Mouse (Mus musculus) cerebellum, postnatal 25 days (tissue): ENCODE results near the gene Fbf1.

ENCODE experiments used
- DNase-seq, 2 experiments: peaks; one replicate each; pipeline ENCODE4 v3.0.0; 2021; ENCODE audit warnings: mixed read lengths in 2 of 2

Fbf1 gene

DNA sequence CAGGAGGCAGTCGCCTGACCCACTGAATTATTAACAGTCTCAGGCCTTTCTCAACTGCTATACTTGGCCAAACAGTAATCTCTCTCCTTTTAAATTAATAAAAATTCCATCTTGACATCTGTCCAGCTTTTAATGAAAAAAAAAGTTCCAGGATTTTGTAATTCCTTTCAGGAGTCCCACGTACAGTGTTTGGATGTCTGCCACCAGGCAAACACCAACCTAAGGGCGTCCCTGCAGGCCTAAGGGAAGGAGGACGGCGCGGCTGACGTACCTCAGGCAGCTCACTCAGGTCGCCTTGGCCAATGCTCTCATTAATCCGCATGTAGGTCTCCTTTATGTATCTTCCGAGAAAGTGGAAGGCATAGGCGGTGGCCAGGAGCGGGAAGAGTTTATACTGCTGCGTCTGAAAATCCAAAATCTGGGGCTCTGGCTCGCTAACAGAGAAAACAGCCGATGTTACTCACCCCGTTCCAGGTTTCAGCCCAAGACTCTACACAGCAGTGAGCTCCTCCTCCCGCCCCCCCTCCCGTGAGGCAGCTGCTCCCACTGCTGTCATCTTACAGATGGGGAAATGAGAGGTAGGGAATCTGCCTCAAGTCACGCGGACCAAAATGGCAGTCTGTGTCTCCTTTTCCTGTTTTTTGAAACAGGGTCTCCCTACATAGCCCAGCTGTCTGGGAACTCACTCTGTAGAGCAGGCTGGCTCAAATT is 10.6 kb upstream of the Fbf1 start:
- DNase-seq, result no peak

DNA sequence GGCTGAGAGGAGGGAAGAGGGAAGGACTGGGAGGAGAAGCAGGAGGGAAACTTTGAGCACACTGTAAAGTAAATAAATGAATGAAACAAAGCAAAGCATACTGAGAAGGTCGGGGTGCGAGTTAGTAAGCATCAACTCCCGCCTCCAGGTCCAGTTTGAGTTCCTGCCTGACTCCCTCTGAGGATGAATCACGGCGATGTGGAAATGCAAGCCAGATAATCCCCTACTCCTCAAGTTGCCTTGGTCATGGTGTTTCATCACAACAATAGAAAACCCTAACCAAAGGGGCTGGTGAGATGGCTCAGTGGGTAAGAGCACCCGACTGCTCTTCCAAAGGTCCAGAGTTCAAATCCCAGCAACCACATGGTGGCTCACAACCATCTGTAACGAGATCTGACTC is 8.0 kb upstream of the Fbf1 start:
- no peak for DNase-seq

- no peak for DNase-seq
Observed at GRCm38 (mm10) chr11:116174775-116175448, 6.9 kb upstream of the Fbf1 start.

DNA sequence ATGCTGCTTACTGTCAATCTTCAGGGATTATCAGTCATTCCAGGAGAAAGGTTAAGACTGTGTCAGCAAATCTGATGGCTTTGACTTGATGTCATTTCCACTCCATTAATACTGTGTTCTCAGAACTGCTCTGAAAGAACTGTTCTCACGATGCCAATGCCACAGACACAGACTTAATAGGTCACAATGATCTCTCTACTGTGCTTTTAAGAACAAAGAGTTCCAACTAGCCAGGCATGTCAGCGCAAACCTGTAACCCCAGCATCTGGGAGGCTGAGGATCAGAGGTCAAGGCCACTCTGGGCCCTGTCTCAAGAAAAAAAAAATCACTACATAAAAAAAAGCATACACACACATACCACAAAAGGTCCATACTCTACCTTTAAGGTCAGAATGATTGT is 4.0 kb upstream of the Fbf1 start:
- no peak for DNase-seq

- no peak for DNase-seq
Observed at GRCm38 (mm10) chr11:116170003-116170800, 2.2 kb upstream of the Fbf1 start.

GRCm38 (mm10) chr11:116169214-116169613 is 1.2 kb upstream of the Fbf1 start:
- DNase-seq, result no peak

DNA sequence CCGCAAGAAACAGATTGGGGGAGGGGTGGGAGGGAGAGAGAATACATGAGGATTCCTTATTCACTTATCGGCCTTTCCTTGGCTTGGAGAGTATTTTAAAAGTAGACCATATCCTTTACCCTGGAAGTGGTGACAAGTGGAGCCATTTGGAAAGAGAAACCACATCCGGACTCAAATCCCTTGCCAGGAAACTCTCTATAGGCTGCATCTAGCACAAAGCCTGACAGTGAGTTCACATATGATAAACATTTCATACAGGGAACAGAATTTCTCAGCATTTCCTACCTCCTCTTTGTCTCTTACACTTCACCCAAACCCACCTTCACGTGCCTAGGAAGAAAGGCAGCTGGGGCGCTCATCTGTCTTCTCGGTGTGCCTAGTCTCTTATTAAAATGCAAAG is 734 bp downstream of the Fbf1 start:
- no peak for DNase-seq

- no peak for DNase-seq
Observed at GRCm38 (mm10) chr11:116163002-116163401, 5.0 kb downstream of the Fbf1 start.

- DNase-seq, result peak in 1 of 2 experiments; percentile 21
Observed at GRCm38 (mm10) chr11:116162146-116162545, 5.8 kb downstream of the Fbf1 start.

DNA sequence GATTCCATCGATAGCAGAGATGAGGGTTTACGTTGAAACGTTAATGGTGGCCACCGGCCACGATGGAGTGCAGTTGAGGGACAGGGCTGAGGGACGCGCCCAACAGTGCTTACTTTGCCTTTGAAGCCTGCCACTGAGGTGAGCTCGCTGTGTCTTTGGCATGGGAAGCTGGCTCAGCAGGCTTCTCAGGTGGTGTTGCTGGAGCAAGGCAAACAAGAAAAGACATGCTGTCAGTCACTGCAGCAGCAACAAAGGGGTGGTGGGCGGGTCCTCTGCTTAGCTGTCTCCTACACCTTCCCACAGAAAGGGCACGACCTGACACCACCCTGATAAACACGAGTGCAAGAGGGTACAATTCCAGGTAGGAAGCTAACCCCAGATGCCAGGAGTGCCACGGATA is 6.7 kb downstream of the Fbf1 start:
- no peak for DNase-seq

GRCm38 (mm10) chr11:116150960-116151359 is 17.0 kb downstream of the Fbf1 start:
- DNase-seq, result no peak

DNA sequence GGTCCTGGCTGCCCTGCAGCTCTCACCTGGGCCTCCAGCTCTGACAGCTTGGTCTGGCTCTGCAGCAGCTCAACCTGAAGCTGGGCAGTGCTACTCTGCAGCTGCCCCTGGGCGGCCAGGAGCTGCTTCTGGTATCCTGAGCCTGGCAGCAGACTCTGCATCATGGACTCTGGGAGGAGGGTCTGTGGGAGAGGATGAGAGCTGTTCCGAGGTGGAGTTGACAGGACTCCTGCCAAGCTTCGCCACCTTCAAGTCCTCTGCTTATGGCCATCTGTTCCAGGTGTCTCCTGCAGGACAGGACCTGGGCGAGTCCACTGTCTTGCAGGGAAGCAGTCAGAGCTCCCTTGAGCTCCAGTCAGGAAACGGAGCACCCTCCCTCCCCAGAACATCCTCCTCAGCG is 18.6 kb downstream of the Fbf1 start:
- peak; percentile 66 to 71 for DNase-seq

GRCm38 (mm10) chr11:116148761-116149221 is 19.2 kb downstream of the Fbf1 start:
- peak; percentile 82 for DNase-seq

GRCm38 (mm10) chr11:116146294-116146985 is 21.5 kb downstream of the Fbf1 start:
- peak in 1 of 2 experiments; percentile 78 for DNase-seq

- peak; percentile 73 to 77 for DNase-seq
Observed at GRCm38 (mm10) chr11:116145481-116146293, 22.3 kb downstream of the Fbf1 start.

DNA sequence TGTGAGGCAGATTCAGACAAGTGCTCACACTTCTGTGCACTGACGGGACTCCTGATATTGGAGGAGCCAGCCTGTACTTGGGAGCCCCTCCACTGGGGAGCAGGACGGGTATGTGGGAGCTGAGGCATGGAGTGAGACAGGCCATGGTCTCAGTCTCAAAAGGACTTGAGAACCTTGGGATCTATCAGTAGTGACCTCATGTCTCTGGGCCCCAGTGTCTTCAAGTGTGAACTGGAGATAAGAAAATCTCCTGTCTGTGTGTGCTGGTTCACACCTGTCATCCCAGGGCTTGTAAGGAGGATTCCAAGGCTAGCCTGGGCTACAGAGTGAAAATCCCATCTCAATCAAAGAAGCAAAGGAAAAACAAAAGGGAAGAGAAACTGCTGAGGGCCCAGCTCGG is 24.5 kb downstream of the Fbf1 start:
- DNase-seq, result no peak

DNA sequence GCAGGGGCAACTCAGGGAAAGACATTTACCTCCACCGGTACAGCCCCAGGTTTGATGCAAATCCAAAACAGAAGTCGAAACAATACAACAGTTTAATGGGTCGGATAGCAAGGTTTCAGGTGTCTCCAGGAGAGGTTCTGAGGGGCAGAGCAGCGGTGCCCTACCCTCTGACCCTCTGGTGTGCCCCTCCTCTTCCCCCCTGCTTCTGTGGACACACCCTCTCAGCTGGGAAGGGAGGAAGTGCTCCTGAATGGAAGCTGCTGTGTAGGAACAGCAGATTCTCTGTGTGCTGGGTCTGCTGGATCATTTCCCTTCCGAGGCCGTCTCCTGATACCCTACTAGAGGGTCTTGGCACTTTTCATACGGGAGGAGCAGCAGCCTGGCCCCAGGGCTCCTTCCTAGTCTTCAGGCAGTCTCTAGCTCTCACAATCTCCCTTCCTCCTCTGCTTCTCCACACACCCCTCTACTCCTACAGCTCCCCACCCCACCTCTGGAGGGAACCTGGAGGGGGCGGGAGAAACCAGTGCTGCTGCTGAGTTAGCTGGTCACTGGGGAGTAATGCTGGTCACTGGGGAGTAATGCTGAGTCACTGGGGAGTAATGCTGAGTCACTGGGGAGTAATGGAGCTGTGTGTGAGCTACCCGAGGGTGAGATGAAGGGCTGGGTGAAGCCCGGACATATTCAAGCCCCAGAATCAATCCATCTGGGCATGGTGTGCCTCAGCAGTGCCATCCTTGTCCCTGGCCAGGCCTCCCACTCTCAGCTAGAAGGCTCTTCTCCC is 25.6 kb downstream of the Fbf1 start:
- DNase-seq, result no peak

GRCm38 (mm10) chr11:116138468-116139138 is 29.4 kb downstream of the Fbf1 start, which contains the start of gene Mrpl38:
Gene Mrpl38, minus strand, starts transcription at chr11:116138868.
- peak; percentile 86 to 89 for DNase-seq

DNA sequence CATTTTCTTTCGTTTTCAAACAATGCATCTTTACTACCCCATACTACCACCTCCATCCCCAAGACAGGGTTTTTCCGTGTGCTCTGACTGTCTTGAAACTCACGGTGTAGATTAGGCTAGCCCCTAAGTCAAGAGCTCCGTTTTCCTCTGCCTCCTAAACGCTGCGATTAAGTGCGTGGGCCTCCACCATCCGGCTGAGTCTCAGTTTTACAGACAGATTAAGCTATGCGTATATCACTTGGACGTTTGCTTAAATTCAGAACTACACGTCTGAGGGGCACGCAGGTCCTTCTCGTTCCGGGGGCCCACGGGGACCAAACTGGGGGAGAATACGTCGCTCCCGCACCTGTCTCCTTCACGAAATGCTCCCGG is 29.9 kb downstream of the Fbf1 start:
- DNase-seq, result no peak

- DNase-seq, result peak in 1 of 2 experiments; percentile 9
Observed at GRCm38 (mm10) chr11:116134171-116134570, 33.8 kb downstream of the Fbf1 start.

- DNase-seq, result peak in 1 of 2 experiments; percentile 19
Observed at GRCm38 (mm10) chr11:116133497-116133896, 34.5 kb downstream of the Fbf1 start.
